Mouse (Mus musculus) kidney, postnatal 14 days (tissue): ENCODE data around the gene Selenop.
A peak's percentile ranks its signal among the peaks of the same experiment; 100 is the strongest.

Source experiments
- DNase-seq: peaks from one replicate; pipeline ENCODE4 v3.0.0; 2022; ENCODE audit warnings: mixed read lengths

Selenop gene

DNA sequence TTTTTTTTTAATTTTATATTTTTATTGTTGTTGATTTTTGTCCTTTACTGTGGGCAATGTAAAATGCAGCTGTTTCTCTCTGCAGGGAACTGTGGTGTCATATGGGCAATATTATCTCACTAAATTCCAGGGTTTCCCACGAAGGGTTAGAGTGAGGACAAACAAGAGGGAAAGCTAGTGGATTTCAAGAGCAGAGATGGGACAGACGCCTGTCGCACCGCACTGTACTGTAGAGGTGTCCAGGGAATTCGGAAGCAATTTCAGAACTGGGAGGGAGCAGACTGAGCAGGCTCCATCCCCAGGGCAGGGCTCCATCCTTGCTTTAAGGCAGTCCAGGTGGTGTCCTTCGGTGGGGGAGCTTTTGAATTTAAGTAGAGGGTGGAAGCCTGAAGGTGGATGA, 2.9 kb downstream of the Selenop start:
- peak; percentile 36 for DNase-seq

DNA sequence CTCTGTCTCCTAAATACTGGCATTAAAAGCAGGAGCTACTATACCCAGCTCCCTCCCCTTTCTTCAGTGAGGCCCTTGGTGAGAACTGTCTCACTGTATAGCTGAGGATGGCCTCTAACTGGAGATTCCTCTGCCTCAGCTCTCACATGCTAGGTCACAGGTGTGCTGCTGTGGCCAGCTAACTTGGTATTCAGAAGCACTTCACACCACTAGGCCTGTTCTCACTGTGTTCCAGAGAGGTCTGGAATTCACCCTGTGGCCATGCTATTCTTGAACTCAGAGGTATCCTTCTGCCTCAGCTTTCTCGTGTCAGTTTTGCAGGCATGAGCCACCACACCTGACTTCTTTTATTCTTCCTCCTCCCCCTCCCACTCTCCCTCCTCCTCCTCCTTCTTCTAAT, 4.8 kb downstream of the Selenop start:
- DNase-seq = no peak

DNA sequence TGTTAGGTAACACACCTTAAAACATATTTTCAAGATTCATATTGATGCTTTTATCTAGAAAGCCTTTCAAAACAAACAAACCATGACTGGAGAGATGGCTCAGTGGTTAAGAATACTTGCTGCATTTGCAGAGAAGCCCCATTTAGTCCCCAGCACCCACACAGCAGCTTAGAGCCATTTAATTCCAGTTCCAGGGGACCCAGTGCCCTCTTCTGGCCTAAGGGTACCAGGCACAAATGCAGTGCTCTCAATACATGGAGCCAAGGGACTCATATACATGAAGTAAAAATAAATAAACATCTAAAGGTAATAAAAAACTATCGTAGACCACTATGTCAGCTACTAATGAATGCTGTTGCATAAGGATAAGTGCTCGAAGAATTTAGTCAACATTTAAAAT, 9.0 kb downstream of the Selenop start:
- no peak for DNase-seq

DNA sequence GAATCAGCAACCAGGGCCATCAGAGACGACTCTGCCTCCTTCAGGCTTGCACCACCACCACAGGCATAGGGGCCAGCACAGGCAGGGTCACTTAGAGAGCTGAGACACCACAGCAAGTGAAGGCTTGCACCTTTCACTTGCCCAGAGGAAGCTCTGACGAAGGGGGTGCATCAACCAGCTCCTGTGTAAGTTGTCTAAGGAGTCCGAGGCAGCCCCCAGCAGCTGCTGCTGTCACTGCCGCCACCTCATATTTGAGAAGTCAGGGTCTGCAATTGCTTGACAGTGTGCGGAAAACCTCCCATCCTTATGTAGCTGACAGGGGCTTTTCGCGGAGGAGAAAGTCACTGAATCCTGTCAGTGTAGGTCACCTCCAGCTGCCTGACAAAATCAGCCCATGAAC, 10.9 kb downstream of the Selenop start:
- DNase-seq = no peak

DNA sequence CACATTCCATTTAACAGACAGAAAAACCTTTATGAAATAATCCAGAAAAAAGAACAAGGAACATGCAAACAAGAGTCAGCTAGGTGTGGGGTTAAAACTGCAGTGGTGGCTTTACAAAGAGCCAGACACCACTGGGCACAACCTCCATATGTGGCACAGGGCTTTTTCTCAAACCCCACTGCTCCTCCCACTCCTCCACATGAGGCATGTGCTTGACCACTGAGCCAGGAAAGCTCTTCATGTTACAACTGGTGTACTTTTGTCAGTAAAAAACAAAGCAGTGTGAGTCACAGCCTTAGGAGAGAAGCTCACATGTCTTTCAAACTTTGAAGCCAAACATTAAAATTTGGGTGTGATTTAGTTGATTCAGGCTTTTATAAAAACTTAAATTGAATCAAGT, 12.9 kb downstream of the Selenop start:
- no peak for DNase-seq

DNA sequence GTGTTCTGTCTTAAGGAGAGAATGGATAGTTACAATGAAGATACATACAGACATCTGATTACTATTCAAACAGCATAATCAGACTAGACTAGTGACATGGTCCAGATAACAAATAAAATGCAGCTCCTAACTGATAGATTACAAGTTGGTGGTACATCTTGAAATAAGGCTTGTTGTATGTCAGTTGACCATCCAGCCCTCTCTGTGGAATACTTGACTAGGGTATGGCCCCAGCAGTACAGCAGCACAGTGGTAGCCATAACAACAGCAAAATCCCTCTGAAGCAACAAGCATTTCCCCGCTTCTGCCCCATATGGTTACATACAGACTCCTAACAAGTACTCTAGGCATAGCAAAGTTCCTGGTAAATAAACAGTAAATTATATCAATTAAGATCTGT, 13.4 kb downstream of the Selenop start:
- DNase-seq = no peak

DNA sequence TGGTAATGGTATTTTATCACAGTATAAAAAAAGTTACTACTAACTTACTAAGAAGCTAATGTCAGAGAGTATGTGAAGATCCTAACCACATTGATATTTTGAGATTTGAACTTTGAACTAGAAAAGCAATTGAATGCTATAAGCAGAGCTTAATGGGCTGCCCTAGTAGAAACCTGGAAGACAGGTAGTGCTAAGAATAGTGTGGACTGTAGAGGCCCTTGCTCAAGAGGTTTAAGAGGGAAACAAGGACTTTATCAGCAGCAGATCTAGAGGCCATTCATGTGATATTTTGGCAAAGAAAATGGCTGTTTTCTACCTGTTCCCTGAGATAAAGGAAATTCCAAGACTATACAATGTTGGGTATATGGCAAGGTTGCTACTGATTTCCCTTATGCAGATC, 17.7 kb downstream of the Selenop start:
- DNase-seq = no peak

DNA sequence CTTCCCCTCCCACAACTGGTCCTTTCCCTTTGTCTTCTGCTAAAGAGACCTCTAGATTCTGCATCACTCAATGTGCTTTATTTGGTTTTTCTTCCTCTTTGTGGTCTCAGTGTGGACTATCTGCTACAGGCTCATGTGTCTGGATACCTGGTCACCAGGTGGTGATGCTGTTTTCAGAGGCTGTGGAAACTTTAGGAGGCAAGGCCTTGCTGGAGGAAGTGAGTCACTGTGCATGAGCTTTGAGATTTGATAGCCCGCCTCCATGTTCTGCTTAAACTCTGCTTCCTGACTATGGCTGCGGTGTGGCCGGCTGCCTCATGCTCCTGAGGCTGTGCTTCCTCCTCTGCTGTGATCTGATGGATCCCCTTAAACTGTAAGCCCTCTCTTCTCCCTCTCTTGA, 22.1 kb downstream of the Selenop start:
- DNase-seq = no peak

DNA sequence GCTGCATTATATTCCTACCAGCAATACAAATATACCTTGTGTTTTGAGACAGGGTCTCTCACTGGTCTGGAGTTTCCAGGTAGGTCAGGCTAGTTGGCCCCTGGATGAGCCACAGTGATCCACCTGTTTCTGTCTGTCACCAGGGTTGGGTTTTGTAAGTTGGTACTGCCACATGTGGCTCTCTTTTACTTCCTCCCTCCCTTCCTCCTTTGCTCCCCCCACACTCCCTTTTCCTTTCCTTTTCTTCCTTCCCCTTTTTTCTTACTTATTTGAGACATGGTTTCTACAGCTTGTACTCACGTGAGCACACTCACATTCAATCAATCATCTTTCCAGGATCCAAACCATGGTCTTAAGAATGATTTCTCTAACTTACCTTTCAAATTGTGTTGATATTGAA, 25.1 kb downstream of the Selenop start:
- DNase-seq = no peak

DNA sequence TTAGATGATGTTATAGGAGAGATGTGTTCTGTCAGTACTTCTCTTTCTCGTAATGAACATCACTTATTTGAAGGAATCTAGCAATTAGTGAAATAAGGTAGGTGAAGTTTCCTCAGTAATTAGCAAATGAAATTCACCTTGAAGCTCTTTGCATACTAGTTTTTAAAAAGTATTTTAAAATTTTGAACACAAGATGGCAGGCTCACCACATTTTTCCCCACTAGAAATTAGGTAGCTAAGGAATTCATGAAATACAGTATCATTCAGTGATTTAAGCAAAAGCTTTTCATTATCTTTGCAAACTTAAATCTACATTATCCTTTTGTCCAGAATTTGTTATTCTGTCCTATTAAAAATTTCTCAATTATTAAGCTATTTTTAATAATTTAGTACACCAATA, 27.6 kb downstream of the Selenop start:
- no peak for DNase-seq

DNA sequence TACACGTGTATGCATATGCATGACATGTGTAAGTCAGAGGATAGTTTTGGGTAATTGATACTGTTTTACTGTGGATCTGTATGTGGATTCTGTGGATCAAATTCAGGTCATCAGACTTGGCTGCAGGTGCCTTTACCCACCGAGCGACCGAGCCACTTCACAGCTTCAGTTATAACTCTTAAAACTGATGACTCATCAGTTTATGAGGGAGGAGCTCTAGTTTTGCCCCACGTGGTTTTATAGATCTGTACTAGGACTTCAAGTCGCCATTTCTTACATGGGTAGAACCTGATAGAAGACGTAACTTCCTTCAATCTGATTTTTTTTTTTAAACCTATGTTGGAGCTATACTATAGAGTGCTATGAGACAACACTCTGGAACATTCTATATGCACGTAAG, 29.3 kb downstream of the Selenop start:
- no peak for DNase-seq

DNA sequence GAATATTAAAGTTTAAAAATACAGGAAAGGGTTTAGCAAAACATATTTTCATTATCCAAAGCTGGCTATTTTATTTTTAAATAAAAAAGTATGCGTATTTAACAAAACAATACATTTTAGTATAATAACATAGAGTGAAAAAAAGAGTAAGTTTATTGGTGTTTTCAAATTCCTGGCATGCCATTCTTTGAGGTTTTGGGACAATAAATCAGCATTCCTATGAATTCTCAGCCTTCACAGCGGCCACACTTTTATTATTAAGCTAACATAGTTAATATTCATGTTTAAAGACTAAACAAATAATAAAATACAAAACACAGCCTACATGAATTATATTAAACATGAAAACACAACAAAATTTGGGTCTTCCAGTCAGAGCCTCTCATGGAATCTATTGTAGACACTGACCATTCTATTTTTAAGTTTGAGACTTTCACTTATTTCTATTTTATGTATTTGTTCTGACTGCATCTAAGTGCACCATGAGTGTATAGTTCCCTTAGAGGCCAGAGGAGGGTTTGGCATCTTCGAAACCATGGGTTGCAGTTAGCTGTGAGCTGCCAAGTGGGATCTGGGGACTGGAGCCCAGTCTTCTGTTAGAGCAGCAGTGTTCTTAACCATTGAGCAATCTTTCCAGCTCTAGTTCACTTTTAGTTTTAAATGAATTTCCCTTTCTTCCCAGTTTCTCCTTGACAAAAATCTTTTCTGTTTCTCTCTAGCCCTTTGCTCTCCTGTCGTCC, 32.2 kb downstream of the Selenop start:
- no peak for DNase-seq

DNA sequence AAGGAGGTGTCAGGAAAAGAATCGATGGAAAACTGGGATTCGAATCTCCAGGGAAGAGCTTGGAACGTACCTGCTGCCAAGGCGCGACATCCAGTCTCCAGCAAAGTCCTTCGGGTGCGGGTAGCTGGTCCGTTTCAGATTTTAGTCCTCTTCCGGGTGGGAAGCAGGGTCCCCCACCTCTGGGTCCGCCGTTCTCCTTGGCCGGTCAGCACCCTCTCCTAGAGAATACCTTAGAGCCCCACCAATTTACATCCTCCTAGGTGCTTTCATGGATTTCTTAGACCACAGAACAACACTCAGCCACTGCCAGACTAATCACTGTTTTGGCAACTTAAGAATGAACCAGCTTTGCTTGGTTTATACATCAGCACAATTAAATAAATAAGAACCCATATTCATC, 35.1 kb downstream of the Selenop start, which contains the start of gene Ccdc152:
Gene Ccdc152 (minus strand): TSS at position 101 of the 400 bp plus-strand sequence.
- no peak for DNase-seq

DNA sequence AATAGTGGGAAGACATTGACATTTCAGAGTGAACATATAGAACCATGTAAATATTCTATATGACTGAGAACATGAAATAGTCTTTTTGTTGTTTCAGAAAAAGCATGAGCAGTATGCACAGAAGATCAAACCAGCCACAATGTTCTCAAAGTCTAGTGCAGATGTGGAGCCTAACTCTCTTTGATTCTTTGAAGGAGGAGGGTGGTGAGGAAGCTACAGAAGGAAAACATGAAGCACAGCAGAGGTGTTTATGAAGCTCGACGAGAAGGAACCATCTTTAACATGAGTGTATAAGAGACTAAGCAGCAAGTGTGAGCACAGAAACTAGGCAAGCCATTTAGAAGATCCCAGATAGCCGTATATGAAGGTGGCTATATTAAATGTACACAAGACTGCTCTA, 41.5 kb downstream of the Selenop start:
- no peak for DNase-seq

DNA sequence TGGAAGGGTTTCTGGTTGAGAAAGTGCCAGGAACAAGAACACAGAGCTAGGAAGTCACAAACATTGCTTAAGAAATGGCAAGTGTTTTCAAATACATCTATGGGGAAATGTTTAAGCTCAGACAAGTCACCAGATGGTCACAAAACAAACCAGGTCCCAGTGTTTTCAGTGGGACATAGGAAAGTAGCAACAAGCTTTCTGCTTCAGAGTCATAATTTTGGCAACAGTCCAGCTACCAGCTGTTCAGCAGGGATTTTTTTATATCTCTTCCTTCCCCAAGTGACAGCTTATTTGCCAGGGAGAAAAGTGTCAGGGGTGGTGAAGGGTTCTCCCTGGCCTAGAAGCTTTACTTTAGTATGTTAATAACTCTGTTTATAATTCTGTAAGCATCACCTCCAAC, 44.6 kb downstream of the Selenop start:
- DNase-seq = peak; percentile 29

DNA sequence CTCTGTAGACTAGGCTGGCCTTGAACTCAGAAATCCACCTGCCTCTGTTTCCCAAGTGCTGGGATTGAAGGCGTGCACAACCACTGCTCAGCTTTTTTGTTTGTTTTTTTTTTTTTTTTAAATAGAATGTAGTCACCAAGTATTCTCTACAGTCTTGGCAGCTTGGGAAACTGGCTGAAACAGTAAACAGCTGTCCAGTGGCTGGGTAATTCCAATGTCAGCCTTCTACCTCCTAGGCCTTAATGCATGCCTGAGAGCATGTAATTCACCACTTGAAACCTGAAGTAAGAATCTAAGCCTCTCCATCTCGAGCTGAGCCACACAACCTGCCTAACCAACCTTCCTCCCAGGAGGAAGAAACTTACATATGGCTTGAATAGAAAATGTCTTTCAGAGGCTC, 48.3 kb downstream of the Selenop start:
- DNase-seq = no peak

DNA sequence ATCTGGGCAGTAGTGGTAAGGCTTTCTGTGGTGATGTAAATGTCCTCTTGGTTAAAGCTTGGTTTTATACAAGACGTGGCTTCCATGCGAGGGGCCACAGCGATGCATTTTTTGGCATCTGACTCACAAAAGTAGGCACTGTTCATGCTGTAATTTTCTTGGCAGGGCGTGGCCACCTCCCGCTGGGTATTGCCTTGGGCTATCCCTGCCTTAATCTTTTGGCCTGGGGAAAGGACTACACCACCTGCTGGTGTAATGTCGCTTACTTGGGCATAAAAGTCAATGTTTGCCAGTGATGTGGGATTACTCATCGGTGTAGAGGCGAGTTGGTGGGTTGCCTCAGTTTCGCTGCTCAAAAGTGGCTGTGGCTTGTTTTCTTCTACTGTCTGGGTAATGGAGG, 51.6 kb downstream of the Selenop start:
- no peak for DNase-seq

DNA sequence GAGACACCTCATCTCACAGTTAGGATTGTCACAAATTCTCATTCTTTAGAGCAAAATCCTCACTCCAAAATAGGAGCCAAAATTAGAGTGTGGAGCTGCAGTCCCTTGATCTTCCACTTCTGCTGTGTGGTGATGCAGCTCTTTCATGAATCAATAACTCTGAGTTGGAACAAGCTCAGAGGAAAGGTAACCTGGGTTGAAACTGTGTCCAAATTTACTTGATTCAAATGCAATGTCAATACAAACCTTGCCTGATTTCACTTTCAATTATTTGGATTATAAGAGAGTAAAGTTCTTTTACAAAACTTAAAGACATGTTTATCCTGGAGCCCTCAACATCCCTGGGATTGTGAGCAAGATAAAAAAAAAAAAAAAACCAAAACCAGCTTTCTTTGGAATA, 54.7 kb downstream of the Selenop start:
- no peak for DNase-seq
